Mouse (Mus musculus): ENCODE results near the gene Xrn2. TPM values are rescaled to one million over a fixed set of nuclear protein-coding genes. Genes with fewer than 3 reads are reported as not detected.

The Xrn2 gene
- total RNA-seq, 1 experiment from 2014 or later = 242 TPM

Other genes starting within 250 kb of the Xrn2 start
- 37.2 and 39.7 TPM in 2 replicates for gene Kiz, start 157.1 kb upstream of the Xrn2 start, total RNA-seq (2017)
- not detected in 2 replicates for gene Nkx2-4, start 72.4 kb downstream of the Xrn2 start, total RNA-seq (2017)
- not detected in 2 replicates for gene Nkx2-2, start 181.2 kb downstream of the Xrn2 start, total RNA-seq (2017)